Mouse (Mus musculus): ENCODE data around the gene Fam49a.
A peak's percentile ranks its signal among the peaks of the same experiment; 100 is the strongest.

Gene Fam49a

GRCm38 (mm10) chr12:12359923-12360322 lies 98.0 kb downstream of the Fam49a start:
- no peak for DNase-seq (ENCODE audit: low spot score)

DNA sequence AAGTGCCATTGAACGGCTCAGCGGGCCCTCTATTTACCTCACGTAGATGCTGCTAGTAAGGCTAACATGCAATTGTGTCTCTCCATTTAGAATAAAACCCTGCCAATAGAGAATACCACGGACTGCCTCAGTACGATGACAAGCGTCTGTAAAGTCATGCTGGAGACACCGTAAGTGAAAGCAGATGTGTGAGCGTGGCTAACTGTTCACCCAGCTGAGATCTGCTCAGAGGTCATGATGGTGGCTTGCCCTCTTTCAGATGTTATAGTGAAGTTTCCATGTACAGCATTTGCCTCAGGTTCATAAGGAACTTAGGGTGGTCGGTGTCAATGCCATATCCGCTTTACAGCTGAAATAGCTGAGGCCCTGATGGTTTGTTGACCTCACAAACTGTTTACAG lies 100.4 kb downstream of the Fam49a start:
- DNase-seq (ENCODE audit: low spot score), result no peak

GRCm38 (mm10) chr12:12364201-12364600 lies 102.3 kb downstream of the Fam49a start:
- DNase-seq (ENCODE audit: low spot score), result no peak

- no peak for DNase-seq (ENCODE audit: low spot score)
These were observed 105.5 kb downstream of the Fam49a start for GRCm38 (mm10) chr12:12367423-12367822.

DNA sequence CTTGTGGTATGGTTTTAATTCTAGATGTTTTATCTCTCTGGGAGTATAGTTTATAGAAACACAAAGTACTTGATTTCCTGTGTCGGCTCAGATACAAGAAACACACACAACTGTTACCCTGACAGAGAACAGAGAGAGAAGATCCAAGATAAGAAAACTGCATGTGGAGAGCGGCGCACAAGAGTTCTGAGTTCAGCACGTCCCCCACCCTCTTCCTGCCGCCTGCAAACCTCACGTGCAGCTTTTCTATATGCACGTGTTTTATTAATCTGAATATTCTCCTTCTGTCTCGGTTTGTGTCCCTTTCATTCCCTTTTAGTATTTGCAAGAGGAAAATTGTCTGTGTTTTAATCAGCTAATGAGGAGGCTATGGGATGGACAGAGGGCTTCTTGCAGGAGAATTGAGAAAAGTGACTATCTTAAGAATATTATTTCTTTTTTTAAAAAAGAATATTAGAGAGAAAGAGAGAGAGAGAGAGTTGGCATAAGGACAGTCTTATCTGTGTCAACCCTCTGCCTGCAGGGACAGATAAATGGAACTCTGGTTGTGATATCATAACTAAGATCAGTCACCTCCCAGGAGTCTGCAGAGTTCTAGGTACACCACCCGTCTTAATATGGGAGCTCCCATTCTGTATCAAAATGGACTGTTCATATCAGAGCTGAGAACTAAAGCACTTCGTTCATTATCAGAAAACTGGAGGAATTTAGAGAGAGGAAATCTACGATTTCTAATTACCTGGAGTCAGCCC lies 111.3 kb downstream of the Fam49a start:
- DNase-seq (ENCODE audit: low spot score), result peak; percentile 50

DNA sequence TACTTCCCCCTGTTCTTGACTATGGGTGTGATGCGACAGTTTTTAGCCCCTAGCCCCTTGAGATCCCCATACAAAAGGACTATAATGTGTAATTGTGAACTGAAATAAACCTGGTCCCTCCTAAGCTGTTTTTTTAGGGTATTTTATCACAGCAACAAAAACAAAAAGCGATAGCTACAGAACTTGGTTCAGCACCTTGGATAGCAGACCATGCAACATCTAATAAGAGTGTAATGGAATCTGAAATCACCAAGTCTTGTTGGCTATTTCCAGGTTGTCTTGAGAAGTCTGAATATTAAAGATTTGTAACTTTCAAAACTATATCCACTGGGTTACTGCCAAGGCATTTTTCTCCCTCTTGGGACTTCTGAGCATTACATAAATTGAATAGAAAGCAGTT lies 117.1 kb downstream of the Fam49a start:
- DNase-seq (ENCODE audit: low spot score), result no peak

DNA sequence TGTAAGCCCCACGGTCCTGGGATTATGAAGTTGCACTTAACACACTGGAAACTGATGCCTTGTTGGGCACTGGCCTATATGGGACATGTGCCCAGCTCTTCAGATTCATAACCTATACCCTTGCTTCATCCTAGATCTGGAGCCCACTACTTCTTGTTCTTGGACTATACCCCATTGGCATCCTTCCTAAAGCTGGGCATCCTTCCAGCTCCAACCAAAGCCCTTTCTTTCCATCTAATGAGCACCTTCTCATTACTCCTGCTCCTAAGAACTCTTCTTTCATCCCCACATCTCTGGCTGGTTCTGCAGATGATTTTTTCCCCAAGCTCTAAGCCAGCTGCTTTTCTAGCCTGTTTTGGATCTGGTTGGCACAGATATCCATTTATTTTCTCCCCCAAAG lies 127.3 kb downstream of the Fam49a start:
- DNase-seq (ENCODE audit: low spot score), result no peak

GRCm38 (mm10) chr12:12396224-12396623 lies 134.3 kb downstream of the Fam49a start:
- DNase-seq (ENCODE audit: low spot score), result peak; percentile 43

DNA sequence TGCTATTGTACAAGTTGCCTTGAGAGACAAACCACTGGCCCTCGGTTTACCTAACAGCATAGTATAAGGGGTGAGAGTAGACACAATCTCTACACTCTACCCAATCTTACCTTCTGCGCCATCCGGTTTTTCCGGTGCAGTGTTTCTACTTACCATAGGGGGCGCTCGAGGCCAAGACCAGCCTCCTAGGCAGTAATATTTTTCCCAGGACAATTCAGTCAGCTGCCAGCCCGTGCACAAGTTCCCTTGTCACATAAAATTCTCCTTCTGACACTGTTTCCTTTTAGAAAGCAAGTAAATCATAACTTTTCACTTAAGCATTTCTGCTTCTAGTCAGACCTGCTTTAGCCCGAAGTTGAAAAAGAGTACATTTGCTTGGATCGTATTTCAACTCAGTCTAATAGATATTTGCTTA lies 139.1 kb downstream of the Fam49a start:
- peak; percentile 45 for DNase-seq (ENCODE audit: low spot score)

- DNase-seq (ENCODE audit: low spot score), result peak; percentile 10
These were observed 139.6 kb downstream of the Fam49a start for GRCm38 (mm10) chr12:12401504-12401903.

DNA sequence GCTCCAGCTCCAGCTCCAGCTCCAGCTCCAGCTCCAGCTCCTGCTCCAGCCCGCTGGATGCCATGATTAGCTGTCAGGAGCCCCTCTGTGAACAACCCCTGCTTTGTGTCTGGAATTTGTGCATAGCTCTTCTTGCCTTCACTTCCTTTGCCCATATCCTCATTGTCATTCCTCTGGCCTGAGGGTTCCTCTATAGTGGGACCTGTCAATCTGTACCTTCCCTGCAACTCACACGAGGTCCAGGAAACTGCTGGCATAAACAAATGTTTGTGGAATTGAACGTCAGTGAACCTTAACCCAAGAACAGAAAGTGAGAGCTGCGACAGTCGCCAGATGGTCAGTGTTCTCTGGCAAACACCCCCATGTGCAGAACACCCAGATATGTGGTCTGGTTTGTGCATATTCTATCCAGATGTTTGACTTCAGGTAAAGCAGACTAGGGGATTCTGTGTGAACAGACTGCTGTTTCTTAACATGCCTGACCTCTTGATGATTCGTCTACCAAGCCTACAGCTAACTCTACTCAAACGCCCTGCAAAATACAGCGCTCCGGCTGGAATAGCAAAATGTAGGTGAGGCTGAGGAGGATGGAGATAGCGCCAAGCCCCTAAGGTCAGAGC lies 143.7 kb downstream of the Fam49a start:
- DNase-seq (ENCODE audit: low spot score), result no peak

- DNase-seq (ENCODE audit: low spot score), result no peak
These were observed 147.1 kb downstream of the Fam49a start for GRCm38 (mm10) chr12:12409044-12409443.

- DNase-seq (ENCODE audit: low spot score), result peak; percentile 68
These were observed 150.7 kb downstream of the Fam49a start for GRCm38 (mm10) chr12:12412674-12413073.

GRCm38 (mm10) chr12:12420423-12420822 lies 158.5 kb downstream of the Fam49a start:
- DNase-seq (ENCODE audit: low spot score), result no peak

DNA sequence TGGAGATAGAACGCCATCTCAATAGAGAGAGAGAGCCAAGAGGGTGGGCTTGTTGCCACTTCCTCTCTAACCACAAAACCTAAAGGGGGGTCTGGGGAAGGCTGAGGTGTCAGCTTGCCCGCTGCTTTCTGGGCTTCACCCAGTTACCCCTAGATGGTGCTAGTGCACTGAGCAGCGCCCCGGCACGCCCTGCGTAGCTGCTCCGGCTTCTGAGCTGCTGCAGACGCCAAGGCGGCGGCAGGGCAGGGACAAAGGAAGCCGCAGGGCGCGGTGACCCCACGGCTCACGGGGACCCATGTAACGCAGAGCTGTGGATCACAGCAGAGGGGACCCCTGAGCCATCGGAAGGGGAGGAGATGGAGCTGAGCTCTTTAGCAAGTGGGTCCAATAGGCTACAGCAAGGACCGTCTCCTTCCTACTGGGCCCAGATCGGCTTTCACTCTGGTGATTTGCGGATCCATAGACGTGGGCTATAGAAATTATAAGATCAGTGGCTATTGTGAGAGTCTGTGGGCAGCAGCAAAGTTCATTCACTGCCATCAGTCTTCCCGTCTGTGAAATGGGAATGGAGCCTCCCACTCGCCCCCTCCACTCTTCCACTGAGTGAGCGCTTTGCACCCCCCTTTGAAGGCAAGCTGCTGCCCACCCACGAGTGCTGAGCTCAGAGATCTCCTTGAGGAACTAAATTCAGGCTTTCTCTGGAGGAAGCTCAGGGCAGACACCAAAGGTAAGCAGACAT lies 159.1 kb downstream of the Fam49a start:
- peak; percentile 76 for DNase-seq (ENCODE audit: low spot score)

GRCm38 (mm10) chr12:12421580-12421878 lies 159.6 kb downstream of the Fam49a start:
- no peak for DNase-seq (ENCODE audit: low spot score)

- no peak for DNase-seq (ENCODE audit: low spot score)
These were observed 163.2 kb downstream of the Fam49a start for GRCm38 (mm10) chr12:12425188-12425587.

- no peak for DNase-seq (ENCODE audit: low spot score)
These were observed 165.3 kb downstream of the Fam49a start for GRCm38 (mm10) chr12:12427285-12427684.

DNA sequence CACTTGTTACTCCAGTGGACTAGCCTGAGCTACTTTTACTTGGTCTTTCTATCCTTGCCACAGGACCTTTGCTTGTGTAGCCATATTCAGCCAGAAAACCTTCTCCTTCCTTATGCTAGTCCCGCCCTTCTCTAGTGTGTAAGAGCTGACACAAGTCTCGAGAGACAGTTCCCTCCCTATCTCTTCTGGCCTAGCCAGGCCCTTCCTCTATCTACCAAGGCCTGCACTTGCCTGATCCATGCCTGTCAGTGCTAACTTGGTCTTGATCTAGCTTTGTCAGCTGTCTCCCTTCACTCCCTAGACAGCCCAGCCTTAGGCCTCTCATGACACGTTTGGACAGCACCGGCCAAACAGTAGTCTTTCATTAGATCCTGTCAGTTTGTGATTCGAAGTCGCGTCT lies 166.9 kb downstream of the Fam49a start:
- DNase-seq (ENCODE audit: low spot score), result no peak
